Mouse (Mus musculus): ENCODE data around the gene B4gat1.
"Not testable (repeated sequence)": the region's sequence is repeated elsewhere in the genome, so short reads cannot be mapped to it uniquely, and the experiment has no call there.

B4gat1 gene

DNA sequence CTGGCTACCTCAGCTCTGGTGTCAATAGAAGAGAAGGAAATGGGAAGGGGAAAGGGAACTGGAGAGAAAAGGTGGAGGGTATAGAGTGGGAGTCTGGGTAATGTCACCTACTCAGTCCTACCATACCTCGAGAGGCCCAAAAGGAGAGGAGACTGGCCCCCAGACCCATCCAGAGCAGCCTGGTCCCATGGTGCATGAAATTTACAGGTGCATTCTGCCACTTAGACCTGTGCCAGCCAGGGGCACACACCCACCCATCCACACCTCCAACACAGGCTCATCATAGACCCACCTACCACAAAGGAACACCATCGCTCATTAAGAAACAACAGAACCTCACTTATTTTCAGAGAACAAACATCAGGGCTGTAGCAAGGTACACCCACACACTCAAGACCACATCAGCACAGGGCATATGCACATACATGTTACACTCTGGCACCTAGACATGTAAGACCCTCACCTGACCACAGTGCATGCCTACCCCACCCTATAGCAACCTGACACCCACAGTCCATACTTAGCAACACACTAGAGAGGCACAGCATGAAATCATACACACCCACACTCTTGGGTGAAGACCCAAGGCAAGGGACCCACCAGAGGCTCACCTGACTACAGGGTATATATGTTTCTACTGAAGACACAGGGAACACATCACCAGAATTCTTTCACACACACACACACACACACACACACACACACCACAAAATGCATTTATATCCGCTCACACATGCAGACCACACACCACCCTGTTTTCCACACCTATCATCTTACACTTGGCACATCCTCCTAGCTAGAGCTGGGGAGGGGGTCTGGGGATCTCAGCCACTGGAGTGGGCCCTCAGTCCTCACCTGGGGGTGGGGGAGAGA lies 45.6 kb downstream of the B4gat1 start:
- DNase-seq (ENCODE audit: low spot score), result no peak

DNA sequence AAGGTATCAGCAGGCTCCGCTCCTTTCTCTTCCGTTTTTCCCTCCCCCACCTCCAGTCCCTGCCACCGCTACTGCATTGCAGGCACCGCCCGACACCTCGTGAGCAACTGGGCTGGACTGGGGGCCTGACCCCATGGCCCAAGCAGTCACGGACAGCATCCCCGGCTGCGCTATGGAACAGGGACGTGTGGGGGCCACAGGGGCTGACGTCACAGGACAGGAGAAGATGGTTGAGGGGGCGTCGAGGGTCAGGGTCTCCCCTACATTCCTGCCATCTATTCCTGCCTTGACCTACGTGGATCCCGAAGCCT lies 46.2 kb downstream of the B4gat1 start:
- no peak for DNase-seq (ENCODE audit: low spot score)

DNA sequence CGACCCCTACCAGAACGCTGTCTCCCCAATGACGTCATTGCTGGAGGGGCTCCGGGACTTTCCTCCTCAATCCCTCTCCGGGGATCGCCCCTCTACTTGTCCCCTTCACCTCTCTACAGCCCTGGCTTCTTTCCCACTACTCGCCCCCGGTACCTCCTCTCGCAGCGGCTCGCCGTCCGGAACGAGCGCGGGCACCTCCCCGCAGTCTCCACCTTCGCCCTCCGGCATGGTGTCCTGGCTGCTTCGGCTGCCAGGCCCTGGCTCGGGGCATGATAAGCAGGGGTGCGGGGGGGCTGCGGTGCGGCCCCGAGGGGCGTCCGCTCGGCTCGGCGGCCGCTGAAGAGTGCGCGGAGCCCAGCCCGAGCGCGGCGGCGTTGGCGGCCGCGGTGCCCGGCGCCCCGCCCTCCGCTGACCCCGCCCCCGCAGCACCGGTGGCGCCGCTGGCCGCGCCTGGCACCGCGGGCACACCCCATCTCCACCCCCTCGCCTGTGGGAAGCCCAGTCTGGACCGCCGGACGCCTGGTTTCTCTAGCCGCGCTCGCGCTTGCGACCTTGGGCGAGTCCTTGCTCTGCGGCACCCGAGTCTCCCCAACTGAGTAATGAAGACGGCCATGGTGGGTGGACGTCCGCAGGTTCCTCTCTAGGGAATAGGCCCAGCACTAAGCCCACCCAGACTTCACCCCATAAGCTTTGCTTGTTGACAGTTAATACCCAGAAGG lies 46.7 kb downstream of the B4gat1 start, which contains the start of gene Tmem151a:
Gene Tmem151a (minus strand): TSS at position 387 of the 719 bp plus-strand sequence.
- DNase-seq (ENCODE audit: low spot score), result peak; percentile 55

DNA sequence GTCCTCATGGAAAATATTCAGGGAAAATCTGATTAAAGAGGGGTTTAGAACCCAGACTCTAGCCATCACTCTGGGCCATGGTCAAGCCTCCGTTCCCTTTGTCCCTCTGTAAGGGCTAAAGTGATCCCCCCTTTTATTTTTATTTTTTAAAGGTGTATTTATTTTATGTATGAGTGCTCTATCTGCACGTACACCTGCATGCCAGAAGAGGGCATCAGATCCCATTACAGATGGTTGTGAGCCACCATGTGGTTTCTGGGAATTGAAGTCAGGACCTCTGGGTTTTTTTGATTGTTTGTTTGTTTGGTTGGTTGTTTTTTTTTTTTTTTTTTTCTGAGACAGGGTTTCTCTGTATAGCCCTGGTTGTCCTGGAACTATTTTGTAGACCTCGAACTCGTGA lies 47.9 kb downstream of the B4gat1 start:
- not testable (repeated sequence) for DNase-seq (ENCODE audit: low spot score)

DNA sequence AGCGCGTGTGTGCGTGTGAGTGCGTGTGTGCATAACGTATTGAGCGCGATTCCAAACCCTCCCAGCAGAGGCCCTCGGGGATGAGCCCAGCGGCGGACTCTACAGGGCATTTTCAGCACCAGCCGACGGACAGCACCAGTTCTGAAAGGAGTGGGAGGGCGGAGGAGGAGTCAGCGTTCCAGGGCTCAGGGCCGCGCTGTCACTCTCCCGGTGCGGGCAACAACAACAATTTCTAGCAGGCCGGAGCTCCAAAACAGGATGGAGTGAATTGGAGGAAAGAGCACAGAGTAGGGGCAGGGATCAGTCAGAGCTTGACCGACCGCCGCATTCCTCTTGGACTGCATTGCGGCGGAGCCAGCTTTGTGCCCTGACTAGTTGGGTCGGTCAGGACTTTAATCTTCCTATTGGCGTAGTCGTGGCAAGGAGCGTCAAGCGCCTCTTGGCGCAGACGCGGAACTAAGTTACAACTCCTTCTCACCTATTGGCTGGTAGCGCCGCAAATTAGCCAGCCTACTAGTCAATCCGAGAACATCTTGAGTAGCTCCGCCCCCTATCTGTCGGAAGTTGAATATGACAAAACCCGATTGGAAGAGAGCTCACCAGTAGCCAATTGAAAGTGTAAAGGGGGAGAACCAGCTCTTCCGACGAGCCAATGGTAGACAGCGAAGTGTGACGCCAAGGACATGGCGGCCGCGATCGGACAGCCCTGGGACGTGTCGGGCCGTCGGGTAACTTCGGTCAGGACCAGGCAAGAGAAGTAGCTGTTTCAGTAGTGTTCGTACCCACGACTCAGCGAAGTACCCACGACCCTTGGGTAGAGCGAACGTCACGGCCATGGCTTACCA lies 49.5 kb downstream of the B4gat1 start, which contains the start of gene Yif1a:
Gene Yif1a (plus strand): TSS at position 655 of the 845 bp plus-strand sequence.
- peak; percentile 96 for DNase-seq (ENCODE audit: low spot score)

DNA sequence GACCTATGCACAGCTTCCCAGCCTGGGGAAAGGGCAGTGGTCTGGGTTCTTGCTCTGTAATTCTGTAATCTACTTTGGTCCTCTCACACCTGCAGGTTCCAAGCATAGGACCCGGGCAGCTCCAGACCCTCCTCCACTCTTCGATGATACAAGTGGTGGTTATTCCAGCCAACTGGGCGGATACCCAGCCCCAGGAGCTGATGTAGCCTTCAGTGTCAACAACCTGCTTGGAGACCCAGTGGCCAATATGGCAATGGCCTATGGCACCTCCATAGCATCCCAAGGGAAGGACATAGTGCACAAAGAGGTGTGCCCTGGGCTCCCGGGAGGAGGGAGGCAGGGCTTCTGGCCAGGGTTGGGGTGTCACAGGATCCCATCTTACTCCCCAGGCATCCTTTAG lies 50.7 kb downstream of the B4gat1 start:
- no peak for DNase-seq (ENCODE audit: low spot score)

Measured in ovary, adult 18-20 months (tissue).